Mouse (Mus musculus) heart, embryonic 13.5 days (tissue): Measurements from ENCODE around the gene Slc44a5. TPM values are rescaled to one million over a fixed set of nuclear protein-coding genes. Genes with fewer than 3 reads are reported as not detected.

Experiments
- ATAC-seq: fragments of 200-750 bp; cut with Nextera tagmentation; 2 replicates; pipeline ENCODE4 v1.8.0; 2017; ENCODE audit warnings: moderate TSS enrichment; ENCODE audit not compliant: insufficient number of reproducible peaks, low FRiP score, low TSS enrichment; ENCODE audit errors: extremely low read depth
- H3K27ac ChIP-seq: fragments of 300-500 bp; sonication (generic); replicated peaks from 2 replicates; pipeline ENCODE4 v1.5.1; 2015; ENCODE audit warnings: moderate library complexity, mild to moderate bottlenecking, inconsistent platforms
- H3K27me3 ChIP-seq: fragments of 300-500 bp; sonication (generic); replicated peaks from 2 replicates; pipeline ENCODE4 v1.6.1; 2015; ENCODE audit warnings: mild to moderate bottlenecking, inconsistent platforms
- H3K36me3 ChIP-seq: fragments of 300-500 bp; sonication (generic); 2 replicates; pipeline ENCODE4 v1.6.1; 2015; ENCODE audit warnings: mild to moderate bottlenecking, inconsistent platforms
- H3K4me1 ChIP-seq: fragments of 300-500 bp; sonication (generic); 2 replicates; pipeline ENCODE4 v1.6.1; 2015; ENCODE audit warnings: inconsistent platforms
- H3K4me2 ChIP-seq: fragments of 300-500 bp; sonication (generic); 2 replicates; pipeline ENCODE4 v1.6.1; 2015; ENCODE audit warnings: inconsistent platforms, mild to moderate bottlenecking, moderate library complexity
- H3K4me3 ChIP-seq: fragments of 300-500 bp; sonication (generic); 2 replicates; pipeline ENCODE4 v1.5.1; 2015; ENCODE audit warnings: moderate library complexity, mild to moderate bottlenecking, inconsistent platforms
- H3K9ac ChIP-seq: fragments of 300-500 bp; sonication (generic); 2 replicates; pipeline ENCODE4 v1.6.1; 2015; ENCODE audit warnings: inconsistent platforms, mild to moderate bottlenecking, moderate library complexity
- H3K9me3 ChIP-seq: fragments of 300-500 bp; sonication (generic); 2 replicates; pipeline ENCODE4 v1.6.1; 2016; ENCODE audit warnings: inconsistent platforms
- WGBS: fragments of 180-500 bp; shearing (Covaris S2); methylation state at CpG from one replicate; pipeline ENCODE4 v1.1.7; 2015; ENCODE audit warnings: mixed read lengths; 5-methylcytosine and 5-hydroxymethylcytosine counted together
- polyA plus RNA-seq: library from polyadenylated mRNA; unstranded; fragments of >200 nt; fragmentation: Nextera tagmentation; extraction: Ambion mirVana; gene quantifications from 2 replicates; pipeline ENCODE4 v1.2.1, GENCODE M21; 2015

Gene Slc44a5
- polyA plus RNA-seq, 1 experiment from 2014 or later: 0.76 TPM

DNA sequence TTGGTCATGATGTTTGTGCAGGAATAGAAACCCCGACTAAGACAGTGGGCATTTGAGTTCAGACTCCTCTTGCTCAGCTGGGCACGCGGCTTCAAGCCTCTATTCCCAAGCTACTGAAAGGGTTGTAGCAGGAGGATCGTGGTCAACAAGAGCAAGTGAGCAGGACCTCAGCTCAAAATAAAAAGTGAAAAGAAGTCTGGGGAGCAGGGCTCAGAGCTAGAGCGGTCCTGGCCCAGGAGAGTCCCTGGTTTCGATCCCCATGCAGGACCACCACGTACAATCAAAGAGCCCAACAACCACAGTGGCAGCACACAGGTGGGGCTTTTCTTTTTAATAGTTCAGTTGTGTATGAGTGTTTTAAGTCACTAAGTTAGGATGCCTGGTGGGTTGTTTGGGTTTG, 201.5 kb downstream of the Slc44a5 start:
- Histone ChIP-seq H3K4me3 (no peak overlapping the region), H3K36me3 (no peaks in the 10 kb centered on the region), H3K9me3 (no peaks in the 10 kb centered on the region), H3K9ac (no peak overlapping the region), H3K27me3 (no peaks in the 10 kb centered on the region), H3K4me2 (no peak overlapping the region), H3K27ac (no peak overlapping the region), H3K4me1 (peaks cover 11% of the 10 kb centered on the region)
- WGBS: 79% methylated on average over 7 of the region's 7 CpGs
- no peak for ATAC-seq

DNA sequence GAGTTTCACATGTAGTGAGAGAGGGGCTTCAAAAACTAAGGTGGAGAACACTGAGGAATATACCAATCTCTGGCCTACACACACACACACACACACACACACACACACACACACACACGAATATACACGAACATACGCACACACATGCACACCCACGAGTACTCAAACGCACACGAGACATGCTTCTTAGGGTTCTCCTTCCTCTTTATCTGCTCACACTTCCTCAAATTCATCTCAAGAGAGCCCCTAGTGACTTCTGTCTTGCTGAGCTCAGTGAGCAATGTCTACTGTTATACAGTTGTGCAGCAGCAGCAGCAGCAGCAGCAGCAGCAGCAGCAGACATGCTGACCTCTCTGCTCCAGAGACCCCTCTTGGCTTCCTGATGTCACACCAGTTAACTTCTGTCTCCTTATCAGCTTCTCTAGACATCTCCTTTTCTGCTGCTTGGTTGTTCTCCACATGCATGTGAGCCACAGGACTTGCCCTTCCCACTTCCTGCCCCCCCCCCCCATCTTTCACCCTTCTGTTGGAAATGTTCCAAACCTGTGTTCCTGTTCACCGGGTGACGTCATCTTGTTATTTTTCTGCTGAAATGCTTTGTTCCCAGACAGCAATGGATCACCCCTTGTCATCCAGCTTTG, 204.5 kb downstream of the Slc44a5 start:
- Histone ChIP-seq H3K4me2 (no peak overlapping the region), H3K9ac (no peak overlapping the region), H3K4me1 (peaks cover 11% of the 10 kb centered on the region), H3K36me3 (no peaks in the 10 kb centered on the region), H3K4me3 (no peak overlapping the region), H3K27ac (no peak overlapping the region), H3K9me3 (no peaks in the 10 kb centered on the region), H3K27me3 (no peaks in the 10 kb centered on the region)
- 52% methylated on average over 8 of the region's 8 CpGs for WGBS
- ATAC-seq: no peak

DNA sequence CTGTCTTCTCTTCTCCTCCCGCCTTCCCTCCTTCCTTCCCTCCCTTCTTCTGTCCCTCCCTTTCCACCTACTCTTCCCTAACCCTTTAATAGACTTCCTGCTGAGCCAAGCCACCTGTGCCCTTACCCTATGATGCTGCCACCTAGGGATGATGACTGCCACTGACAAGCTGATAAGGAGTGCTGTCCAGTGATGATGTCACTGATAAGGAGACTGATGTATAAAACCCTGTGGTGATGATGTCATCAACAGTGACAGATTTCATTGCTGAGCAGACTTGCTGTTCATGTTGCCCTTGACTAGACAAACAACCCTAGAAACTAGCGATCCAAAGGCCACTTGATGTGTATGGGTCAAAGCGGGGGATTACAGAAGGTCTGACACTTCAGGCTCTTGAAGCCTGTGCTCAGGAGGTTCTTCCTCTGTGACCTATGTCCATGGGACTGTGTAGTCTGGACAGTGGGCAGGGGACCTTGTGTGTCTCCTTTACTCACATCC, 206.2 kb downstream of the Slc44a5 start:
- peaks cover 11% of the 10 kb centered on the region for H3K4me1 ChIP-seq
- no peaks in the 10 kb centered on the region for H3K36me3 ChIP-seq
- H3K27ac ChIP-seq: no peak overlapping the region
- no peaks in the 10 kb centered on the region for H3K9me3 ChIP-seq
- H3K4me2 ChIP-seq: no peak overlapping the region
- no peaks in the 10 kb centered on the region for H3K27me3 ChIP-seq
- no peak overlapping the region for H3K4me3 ChIP-seq
- WGBS: 80% methylated on average over 2 of the region's 3 CpGs
- H3K9ac ChIP-seq: no peak overlapping the region
- ATAC-seq: no peak

DNA sequence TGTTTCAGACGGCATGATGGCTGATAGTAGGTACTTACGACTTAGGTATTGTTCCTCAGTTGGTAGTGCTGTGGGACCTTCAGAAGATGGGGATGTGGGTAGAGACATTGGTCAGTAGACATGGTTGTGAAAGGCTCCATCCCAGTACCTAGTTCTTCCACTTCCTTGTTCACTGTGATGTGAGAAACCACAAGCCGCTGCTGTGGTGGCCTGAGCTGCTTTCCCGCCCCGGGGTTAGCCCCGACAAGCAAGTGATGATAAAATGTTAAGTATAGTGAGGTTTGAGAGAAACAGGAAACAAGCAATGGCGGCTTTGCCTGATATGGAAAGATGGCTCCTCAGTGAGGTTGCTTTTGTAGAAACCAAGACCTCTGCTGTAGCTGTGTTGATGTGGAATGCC, 209.8 kb downstream of the Slc44a5 start:
- no peak overlapping the region for H3K4me3 ChIP-seq
- no peak overlapping the region for H3K4me2 ChIP-seq
- 67% methylated on average over 7 of the region's 7 CpGs for WGBS
- no peak overlapping the region for H3K9ac ChIP-seq
- no peak for ATAC-seq
- no peaks in the 10 kb centered on the region for H3K27me3 ChIP-seq
- H3K4me1 ChIP-seq: peaks cover 7% of the 10 kb centered on the region
- no peaks in the 10 kb centered on the region for H3K36me3 ChIP-seq
- H3K27ac ChIP-seq: no peak overlapping the region
- H3K9me3 ChIP-seq: no peaks in the 10 kb centered on the region

DNA sequence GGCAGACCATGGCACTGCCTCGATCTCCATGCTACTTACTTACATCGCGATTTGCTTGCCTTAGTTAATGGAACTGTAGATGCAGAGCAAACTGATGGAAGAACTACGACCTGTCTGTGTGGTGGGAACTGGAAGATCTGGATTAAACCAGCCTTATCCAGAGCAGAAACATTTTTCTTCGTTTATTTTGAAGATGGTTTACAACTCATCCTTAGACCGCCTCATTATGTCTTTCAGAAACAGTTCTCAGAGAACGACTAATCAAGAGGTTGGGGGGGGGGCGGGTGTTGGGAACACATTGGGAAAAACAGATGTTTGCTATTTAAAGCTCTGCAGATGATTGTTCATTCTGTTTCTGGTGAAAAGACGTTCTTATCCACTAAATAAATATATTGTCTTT, 210.7 kb downstream of the Slc44a5 start:
- H3K4me1 ChIP-seq: no peaks in the 10 kb centered on the region
- no peak for ATAC-seq
- H3K27ac ChIP-seq: no peak overlapping the region
- no peaks in the 10 kb centered on the region for H3K9me3 ChIP-seq
- no peak overlapping the region for H3K9ac ChIP-seq
- H3K4me2 ChIP-seq: no peak overlapping the region
- H3K36me3 ChIP-seq: no peaks in the 10 kb centered on the region
- 75% methylated on average over 9 of the region's 9 CpGs for WGBS
- no peaks in the 10 kb centered on the region for H3K27me3 ChIP-seq
- no peak overlapping the region for H3K4me3 ChIP-seq

DNA sequence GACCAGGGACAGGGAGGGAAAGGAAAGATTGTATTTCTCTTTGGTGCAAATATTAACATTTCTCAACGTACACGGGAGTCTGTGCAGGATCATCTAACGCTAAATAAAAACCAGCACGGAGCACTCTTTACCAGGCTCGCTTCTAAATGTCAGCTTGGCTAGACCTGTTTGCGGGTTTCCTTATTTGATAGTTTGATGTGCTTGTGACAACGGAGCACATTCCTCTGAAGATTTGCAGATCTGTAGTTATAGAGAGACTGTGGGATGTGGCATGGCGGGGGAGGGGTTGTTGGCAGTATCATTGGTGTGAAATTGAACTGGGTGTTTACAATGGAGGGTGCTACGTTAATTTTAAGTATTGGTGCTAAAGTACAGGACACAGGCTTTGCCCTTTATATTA, 215.4 kb downstream of the Slc44a5 start:
- 62% methylated on average over 9 of the region's 9 CpGs for WGBS
- no peaks in the 10 kb centered on the region for H3K9me3 ChIP-seq

DNA sequence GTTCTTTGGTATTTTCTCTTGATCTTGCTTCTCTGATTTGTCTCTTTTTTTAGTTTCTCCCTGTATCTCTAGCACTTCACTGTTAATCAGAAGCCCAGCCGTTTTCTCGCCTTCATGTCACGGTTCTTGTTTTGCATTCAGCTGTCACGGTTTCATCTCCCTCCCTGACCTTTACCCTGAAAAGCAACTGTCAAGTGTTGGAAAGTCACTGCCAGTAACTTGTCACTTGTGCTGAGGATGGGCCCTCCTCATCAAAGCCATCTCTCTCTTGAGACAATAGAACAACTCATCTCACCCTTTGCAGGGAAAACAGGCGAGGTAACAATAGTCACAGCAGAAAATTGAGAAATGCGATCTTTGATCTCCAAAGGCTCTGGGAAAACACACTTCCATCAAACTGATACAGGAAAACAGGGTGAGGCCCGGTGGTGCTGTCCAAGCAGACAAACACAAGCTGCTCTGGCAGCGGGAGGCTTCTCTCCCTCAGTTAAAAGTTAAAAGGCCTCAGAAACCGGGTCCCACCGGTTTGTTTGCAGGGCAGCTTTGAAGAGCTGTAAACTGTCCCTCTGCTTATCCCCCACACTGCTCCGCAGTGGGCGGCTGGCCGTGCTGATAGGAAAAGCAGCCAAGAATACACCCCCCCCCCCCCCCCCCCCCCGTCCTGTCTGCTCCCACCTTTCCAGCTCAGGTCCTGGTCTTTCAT, 219.2 kb downstream of the Slc44a5 start:
- no peaks in the 10 kb centered on the region for H3K36me3 ChIP-seq
- H3K4me3 ChIP-seq: no peak overlapping the region
- no peak overlapping the region for H3K9ac ChIP-seq
- peak overlapping the region; percentile 41 for H3K4me2 ChIP-seq
- H3K9me3 ChIP-seq: no peaks in the 10 kb centered on the region
- WGBS: 9% methylated on average over 13 of the region's 14 CpGs
- H3K4me1 ChIP-seq: peaks cover 10% of the 10 kb centered on the region
- H3K27ac ChIP-seq: no peak overlapping the region
- 0 out of 2 replicates have a peak, but pooled peaks cover 7% of the 10 kb centered on the region for H3K27me3 ChIP-seq
- no peak; the same call in 1 of the 2 replicates for ATAC-seq

More for the DNA sequence above, 215.4 kb downstream of the Slc44a5 start:
- no peak for ATAC-seq
- Histone ChIP-seq H3K4me3 (no peak overlapping the region), H3K4me2 (no peak overlapping the region), H3K4me1 (peaks cover 10% of the 10 kb centered on the region), H3K27me3 (0 out of 2 replicates have a peak, but pooled peaks cover 7% of the 10 kb centered on the region), H3K27ac (no peak overlapping the region), H3K9ac (no peak overlapping the region), H3K36me3 (no peaks in the 10 kb centered on the region)

DNA sequence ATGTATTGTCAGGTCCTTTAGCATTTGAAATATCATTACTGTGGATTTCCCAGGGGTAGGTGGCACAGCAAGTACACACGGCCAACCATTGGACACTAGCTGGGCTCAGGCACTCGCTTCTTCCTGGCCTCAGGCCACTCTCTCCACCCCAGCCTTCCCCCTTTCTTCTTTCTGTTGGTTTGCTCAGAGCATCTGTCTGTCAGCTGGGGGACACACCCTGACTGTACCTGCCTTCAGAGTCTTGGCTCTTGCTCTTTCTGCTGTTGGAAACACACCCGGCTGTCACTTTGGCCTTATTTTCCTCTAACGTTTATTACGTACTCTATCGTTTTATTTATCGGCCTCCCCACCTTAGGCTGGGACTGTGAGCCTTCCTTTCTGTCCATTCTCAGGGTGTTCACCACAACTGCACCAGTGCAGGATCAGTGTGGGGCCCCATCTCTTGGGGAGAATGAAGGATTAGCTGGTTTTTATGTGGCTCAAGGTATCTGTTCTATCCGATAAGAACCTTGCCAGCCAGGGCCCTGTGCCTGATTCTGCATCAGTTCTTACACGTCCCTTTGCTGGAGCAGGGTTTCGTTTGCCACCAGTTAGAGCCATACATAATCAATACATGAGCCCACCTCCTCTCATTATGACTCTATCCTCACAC, 220.1 kb downstream of the Slc44a5 start:
- Histone ChIP-seq H3K27ac (no peak overlapping the region), H3K36me3 (no peaks in the 10 kb centered on the region), H3K4me3 (no peak overlapping the region), H3K4me2 (peak overlapping the region; percentile 41; the same call in 1 of the 2 replicates), H3K27me3 (0 out of 2 replicates have a peak, but pooled peaks cover 7% of the 10 kb centered on the region), H3K9me3 (no peaks in the 10 kb centered on the region), H3K9ac (no peak overlapping the region), H3K4me1 (peaks cover 10% of the 10 kb centered on the region)
- 60% methylated on average over 10 of the region's 10 CpGs for WGBS
- no peak for ATAC-seq

DNA sequence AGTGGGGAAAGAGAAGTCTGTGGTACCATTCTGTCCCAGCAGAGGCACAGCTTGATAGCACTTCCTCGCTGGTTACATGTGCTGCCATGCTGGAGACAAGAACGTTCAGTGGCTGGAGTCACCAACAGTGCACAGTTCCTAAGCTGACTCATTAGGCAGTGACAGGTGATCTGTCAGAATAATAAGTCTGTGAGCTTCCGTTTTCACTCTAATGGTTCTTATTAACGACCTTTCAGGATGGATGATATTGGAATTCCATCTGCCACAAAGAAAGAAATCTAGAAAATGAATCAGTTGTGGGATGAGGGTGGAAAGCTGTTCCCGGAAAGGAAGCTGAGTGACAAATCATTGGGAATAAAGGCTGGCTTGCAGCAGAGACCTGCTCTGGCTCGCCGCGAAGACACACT, 227.2 kb downstream of the Slc44a5 start:
- H3K36me3 ChIP-seq: no peaks in the 10 kb centered on the region
- no peaks in the 10 kb centered on the region for H3K4me1 ChIP-seq
- no peaks in the 10 kb centered on the region for H3K9me3 ChIP-seq
- H3K27me3 ChIP-seq: no peaks in the 10 kb centered on the region
- no peak overlapping the region for H3K4me2 ChIP-seq
- 66% methylated on average over 8 of the region's 8 CpGs for WGBS
- no peak overlapping the region for H3K4me3 ChIP-seq
- no peak overlapping the region for H3K9ac ChIP-seq
- no peak for ATAC-seq
- no peak overlapping the region for H3K27ac ChIP-seq

DNA sequence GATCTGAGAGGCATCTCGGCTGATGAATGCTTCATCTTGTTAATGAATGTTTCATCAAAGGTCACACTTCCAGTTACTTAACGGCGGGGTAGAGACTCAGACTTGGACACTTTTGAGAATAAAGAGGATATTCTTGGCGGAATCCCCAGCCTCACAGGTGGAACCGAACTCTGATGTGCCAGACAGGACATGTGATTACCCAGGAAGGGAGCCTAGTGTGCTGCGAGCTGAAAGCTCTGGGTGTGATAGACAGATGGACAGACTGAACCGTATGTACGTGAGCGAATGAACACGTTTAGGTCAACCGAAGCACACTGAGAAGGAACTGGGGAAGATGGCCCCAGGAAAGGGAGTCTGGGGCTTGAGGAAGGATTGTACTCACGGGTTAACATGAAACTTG, 228.6 kb downstream of the Slc44a5 start:
- H3K9ac ChIP-seq: no peak overlapping the region
- H3K4me3 ChIP-seq: no peak overlapping the region
- no peak overlapping the region for H3K4me2 ChIP-seq
- no peaks in the 10 kb centered on the region for H3K9me3 ChIP-seq
- no peak overlapping the region for H3K27ac ChIP-seq
- no peaks in the 10 kb centered on the region for H3K27me3 ChIP-seq
- no peaks in the 10 kb centered on the region for H3K4me1 ChIP-seq
- no peaks in the 10 kb centered on the region for H3K36me3 ChIP-seq
- no peak for ATAC-seq
- WGBS: 77% methylated on average over 12 of the region's 12 CpGs

DNA sequence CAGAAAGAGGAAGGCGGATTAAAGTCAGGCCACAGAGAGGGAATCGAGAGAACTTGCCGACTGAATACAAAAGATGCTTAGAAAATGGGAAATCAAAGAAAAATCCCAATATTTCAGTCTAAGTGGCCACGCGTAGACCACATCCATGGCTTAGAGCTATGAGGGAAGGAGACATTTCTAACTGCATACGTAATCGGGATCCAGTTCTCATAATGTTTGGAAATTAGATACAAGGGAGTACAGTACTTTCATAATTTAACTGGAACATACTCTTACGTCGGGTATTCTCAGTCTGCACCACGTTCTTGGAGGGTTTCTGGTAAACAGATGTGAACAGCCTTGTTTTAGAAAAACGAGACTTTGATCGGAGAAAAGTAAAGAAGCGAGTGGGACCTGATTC, 229.1 kb downstream of the Slc44a5 start:
- Histone ChIP-seq H3K27ac (no peak overlapping the region), H3K4me3 (no peak overlapping the region), H3K4me1 (no peaks in the 10 kb centered on the region), H3K4me2 (no peak overlapping the region), H3K27me3 (no peaks in the 10 kb centered on the region), H3K36me3 (no peaks in the 10 kb centered on the region), H3K9me3 (no peaks in the 10 kb centered on the region), H3K9ac (no peak overlapping the region)
- ATAC-seq: no peak
- 76% methylated on average over 13 of the region's 13 CpGs for WGBS
